Mouse (Mus musculus) MEL (cell line): Measurements from ENCODE around the gene Ctnnbl1. TPM values are rescaled to one million over a fixed set of nuclear protein-coding genes. Genes with fewer than 3 reads are reported as not detected.

Source experiments
- DNase-seq: peaks from one replicate; pipeline ENCODE4 v3.0.0; 2011; ENCODE audit warnings: low read depth, low spot score
- H3K27ac ChIP-seq: 2 replicates; pipeline ENCODE4 v1.5.1; 2012; ENCODE audit warnings: low read depth, mild to moderate bottlenecking, control low read depth, low read length, moderate library complexity; ENCODE audit not compliant: control insufficient read depth
- H3K27me3 ChIP-seq, 2 experiments: fragments of 150-350 bp in 1 of 2; sonication (generic) in 1 of 2; 2 replicates each; pipeline ENCODE4 v1.6.1; 2012; ENCODE audit warnings: low read length in 2 of 2, mild to moderate bottlenecking in 2 of 2, improper control_type of control experiment in 1 of 2, moderate library complexity in 1 of 2; ENCODE audit not compliant: insufficient read depth in 2 of 2, control insufficient read depth in 1 of 2
- H3K36me3 ChIP-seq, 2 experiments: 2 replicates each; pipeline ENCODE4 v1.6.1; 2012 to 2014; ENCODE audit warnings: low read length in 2 of 2, improper control_type of control experiment in 1 of 2, inconsistent platforms in 1 of 2, mild to moderate bottlenecking in 1 of 2; ENCODE audit not compliant: insufficient read depth in 2 of 2, control insufficient read depth in 1 of 2
- H3K4me1 ChIP-seq, 2 experiments: fragments of 150-350 bp in 1 of 2; sonication (generic) in 1 of 2; 2 replicates each; pipeline ENCODE4 v1.6.1; 2012; ENCODE audit warnings: low read length in 2 of 2, improper control_type of control experiment in 1 of 2, mild to moderate bottlenecking in 1 of 2; ENCODE audit not compliant: insufficient read depth in 2 of 2, control insufficient read depth in 1 of 2
- H3K4me3 ChIP-seq, 2 experiments: fragments of 150-350 bp in 1 of 2; sonication (generic) in 1 of 2; 2 replicates each; pipeline ENCODE4 v1.5.1; 2012; ENCODE audit warnings: low read depth in 2 of 2, low read length in 2 of 2, mild to moderate bottlenecking in 2 of 2, moderate library complexity in 2 of 2, control low read depth in 1 of 2, improper control_type of control experiment in 1 of 2; ENCODE audit not compliant: control insufficient read depth in 1 of 2, insufficient read depth in 1 of 2
- H3K79me2 ChIP-seq: 2 replicates; pipeline ENCODE4 v1.6.1; 2012; ENCODE audit warnings: mild to moderate bottlenecking, low read length, moderate library complexity; ENCODE audit not compliant: control insufficient read depth, poor library complexity, insufficient read depth
- H3K9ac ChIP-seq: 2 replicates; pipeline ENCODE4 v1.6.1; 2012; ENCODE audit warnings: low read depth, mild to moderate bottlenecking, control low read depth, low read length, moderate library complexity; ENCODE audit not compliant: control insufficient read depth, poor library complexity, severe bottlenecking
- H3K9me3 ChIP-seq: fragments of 150-350 bp; sonication (generic); replicated peaks from 2 replicates; pipeline ENCODE4 v1.6.1; 2012; ENCODE audit warnings: mild to moderate bottlenecking, low read length, improper control_type of control experiment, moderate library complexity; ENCODE audit not compliant: insufficient read depth
- BHLHE40 ChIP-seq: IDR thresholded peaks from 2 replicates; pipeline ENCODE4 v1.6.1; 2012; ENCODE audit warnings: low read depth, mild to moderate bottlenecking, inconsistent platforms, low read length, improper control_type of control experiment, borderline replicate concordance
- CHD1 ChIP-seq: IDR thresholded peaks from 2 replicates; pipeline ENCODE4 v1.6.1; 2012; ENCODE audit warnings: low read depth, mild to moderate bottlenecking, inconsistent platforms, low read length, improper control_type of control experiment
- CHD2 ChIP-seq: IDR thresholded peaks from 2 replicates; pipeline ENCODE4 v1.6.1; 2011; ENCODE audit warnings: low read length, improper control_type of control experiment
- CTCF ChIP-seq, 3 experiments: IDR thresholded peaks in 2 of 3; conservative IDR thresholded peaks in 1 of 3; 2 replicates each; pipeline ENCODE4 v1.5.1; 2011 to 2012; ENCODE audit warnings: low read length in 3 of 3, low read depth in 2 of 3, mild to moderate bottlenecking in 2 of 3, improper control_type of control experiment in 1 of 3, inconsistent platforms in 1 of 3, mixed read lengths in 1 of 3, moderate library complexity in 1 of 3; ENCODE audit not compliant: control insufficient read depth in 1 of 3, insufficient read depth in 1 of 3, poor library complexity in 1 of 3, severe bottlenecking in 1 of 3
- ELF1 ChIP-seq: IDR thresholded peaks from 2 replicates; pipeline ENCODE4 v1.6.1; 2014; ENCODE audit warnings: low read depth, mild to moderate bottlenecking, inconsistent platforms, low read length, improper control_type of control experiment, moderate library complexity
- EP300 ChIP-seq, 2 experiments: IDR thresholded peaks; 2 replicates each; pipeline ENCODE4 v1.6.1; 2011; ENCODE audit warnings: improper control_type of control experiment in 2 of 2, low read length in 2 of 2, low read depth in 1 of 2, mild to moderate bottlenecking in 1 of 2
- ETS1 ChIP-seq: IDR thresholded peaks from 2 replicates; pipeline ENCODE4 v1.6.1; 2012; ENCODE audit warnings: low read depth, mild to moderate bottlenecking, inconsistent platforms, low read length, improper control_type of control experiment, moderate library complexity
- GATA1 ChIP-seq: IDR thresholded peaks from 2 replicates; pipeline ENCODE4 v1.6.1; 2011; ENCODE audit warnings: low read depth, low read length, improper control_type of control experiment
- HCFC1 ChIP-seq: IDR thresholded peaks from 2 replicates; pipeline ENCODE4 v1.6.1; 2012; ENCODE audit warnings: low read depth, mild to moderate bottlenecking, inconsistent platforms, low read length, improper control_type of control experiment, moderate library complexity
- MAX ChIP-seq: IDR thresholded peaks from 2 replicates; pipeline ENCODE4 v1.6.1; 2011; ENCODE audit warnings: low read length, improper control_type of control experiment
- MAZ ChIP-seq: IDR thresholded peaks from 2 replicates; pipeline ENCODE4 v1.6.1; 2012; ENCODE audit warnings: low read depth, mild to moderate bottlenecking, inconsistent platforms, low read length, improper control_type of control experiment
- MXI1 ChIP-seq: IDR thresholded peaks from 2 replicates; pipeline ENCODE4 v1.6.1; 2011; ENCODE audit warnings: mild to moderate bottlenecking, low read depth, low read length, improper control_type of control experiment
- MYB ChIP-seq: IDR thresholded peaks from 2 replicates; pipeline ENCODE4 v1.6.1; 2011; ENCODE audit warnings: mild to moderate bottlenecking, low read depth, low read length, improper control_type of control experiment
- MYC ChIP-seq: IDR thresholded peaks from 2 replicates; pipeline ENCODE4 v1.6.1; 2011; ENCODE audit warnings: low read depth, mild to moderate bottlenecking, low read length, improper control_type of control experiment, moderate library complexity
- NRF1 ChIP-seq: IDR thresholded peaks from 2 replicates; pipeline ENCODE4 v1.6.1; 2014; ENCODE audit warnings: low read depth, mild to moderate bottlenecking, inconsistent platforms, low read length, improper control_type of control experiment, moderate library complexity; ENCODE audit not compliant: poor library complexity, insufficient read depth, severe bottlenecking
- POLR2AphosphoS2 ChIP-seq: IDR thresholded peaks from 2 replicates; pipeline ENCODE4 v1.6.1; 2011; ENCODE audit warnings: low read length, improper control_type of control experiment
- POLR2AphosphoS5 ChIP-seq: IDR thresholded peaks from 2 replicates; pipeline ENCODE4 v1.6.1; 2012; ENCODE audit warnings: low read depth, borderline replicate concordance, mild to moderate bottlenecking, inconsistent platforms, low read length, moderate library complexity, mixed read lengths
- RCOR1 ChIP-seq: IDR thresholded peaks from 2 replicates; pipeline ENCODE4 v1.6.1; 2012; ENCODE audit warnings: low read depth, mild to moderate bottlenecking, inconsistent platforms, low read length, improper control_type of control experiment
- SIN3A ChIP-seq: IDR thresholded peaks from 2 replicates; pipeline ENCODE4 v1.6.1; 2012; ENCODE audit warnings: low read length, improper control_type of control experiment, inconsistent platforms
- TAL1 ChIP-seq: IDR thresholded peaks from 2 replicates; pipeline ENCODE4 v1.6.1; 2012; ENCODE audit warnings: mild to moderate bottlenecking, inconsistent platforms, low read length, moderate library complexity, mixed read lengths
- TBP ChIP-seq: IDR thresholded peaks from 2 replicates; pipeline ENCODE4 v1.8.0; 2011; ENCODE audit warnings: low read depth, low read length, improper control_type of control experiment
- TCF12 ChIP-seq: IDR thresholded peaks from 2 replicates; pipeline ENCODE4 v1.6.1; 2014; ENCODE audit warnings: low read depth, mild to moderate bottlenecking, inconsistent platforms, low read length, improper control_type of control experiment, moderate library complexity
- UBTF ChIP-seq: IDR thresholded peaks from 2 replicates; pipeline ENCODE4 v1.6.1; 2012; ENCODE audit warnings: low read depth, mild to moderate bottlenecking, inconsistent platforms, low read length, improper control_type of control experiment, moderate library complexity, borderline replicate concordance; ENCODE audit not compliant: insufficient read depth
- USF1 ChIP-seq: IDR thresholded peaks from 2 replicates; pipeline ENCODE4 v1.6.1; 2014; ENCODE audit warnings: low read depth, mild to moderate bottlenecking, inconsistent platforms, low read length, improper control_type of control experiment, moderate library complexity
- USF2 ChIP-seq, 2 experiments: IDR thresholded peaks; 2 replicates each; pipeline ENCODE4 v1.6.1; 2011 to 2012; ENCODE audit warnings: improper control_type of control experiment in 2 of 2, low read length in 2 of 2, borderline replicate concordance in 1 of 2, inconsistent platforms in 1 of 2, low read depth in 1 of 2, mild to moderate bottlenecking in 1 of 2; ENCODE audit not compliant: insufficient read depth in 1 of 2
- ZMIZ1 ChIP-seq: IDR thresholded peaks from 2 replicates; pipeline ENCODE4 v1.6.1; 2012; ENCODE audit warnings: low read depth, mild to moderate bottlenecking, inconsistent platforms, low read length, improper control_type of control experiment, moderate library complexity
- ZNF384 ChIP-seq: IDR thresholded peaks from 2 replicates; pipeline ENCODE4 v1.6.1; 2012; ENCODE audit warnings: low read depth, mild to moderate bottlenecking, inconsistent platforms, low read length, improper control_type of control experiment
- polyA plus RNA-seq, 2 experiments: library from polyadenylated mRNA; stranded (reverse) in 1 of 2; unstranded in 1 of 2; fragments of >175 nt in 1 of 2; fragments of >200 nt in 1 of 2; gene quantifications; 2 replicates each; pipeline versions ENCODE4 v1.2.1 to v1.2.4; 2012; ENCODE audit warnings: low replicate concordance in 2 of 2, low read depth in 1 of 2; ENCODE audit not compliant: insufficient read length in 2 of 2, insufficient read depth in 1 of 2, missing spikeins in 1 of 2
- total RNA-seq: library from RNA; depleted of rRNA; stranded (reverse); fragments of 300-350 nt; gene quantifications from 2 replicates; pipeline ENCODE4 v1.2.3, GENCODE M21; 2012

Gene Ctnnbl1
- total and polyA plus RNA-seq, 3 experiments = 60.7 to 61.7 TPM; not detected in 1

DNA sequence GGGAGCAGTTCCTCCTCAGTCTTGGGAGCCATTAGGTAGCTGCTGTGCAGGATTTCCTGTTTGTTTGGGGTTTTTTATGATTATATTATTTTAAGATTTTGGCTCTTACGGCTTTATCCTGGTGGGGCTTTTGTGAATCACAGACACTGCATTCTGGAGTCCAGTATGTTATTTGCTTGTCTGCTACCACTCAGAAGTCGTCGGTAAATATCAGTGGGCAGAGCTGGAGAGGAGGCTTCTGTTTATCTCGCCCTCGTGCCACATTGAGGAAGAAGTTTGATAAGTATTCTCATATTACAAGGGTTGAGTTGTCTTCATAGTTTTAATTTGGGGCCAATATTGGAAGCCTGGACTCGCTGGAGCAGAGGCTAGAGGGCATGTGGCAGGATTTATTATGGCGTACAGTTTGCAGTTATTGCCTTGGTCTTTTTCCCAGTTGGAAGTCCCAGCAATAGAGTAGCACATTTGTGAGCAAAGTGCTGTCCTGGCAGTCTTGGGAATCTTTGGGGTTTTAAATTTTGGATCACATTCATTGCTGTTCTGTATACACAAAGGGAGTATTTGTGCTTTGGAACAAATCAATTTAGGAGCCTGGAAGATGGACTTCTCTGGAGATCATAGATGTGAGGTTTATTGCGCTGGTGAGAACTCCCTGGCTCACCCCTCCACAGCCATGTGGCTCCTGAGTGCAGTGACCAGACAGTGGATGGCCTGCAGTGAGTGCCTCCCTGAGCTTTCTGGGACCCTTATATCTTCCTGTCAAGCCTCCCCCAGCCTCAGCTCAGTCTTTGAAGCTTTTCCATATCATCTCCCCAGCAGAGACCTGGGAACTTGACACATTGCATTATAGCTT lies 64.5 kb downstream of the Ctnnbl1 start:
- Histone ChIP-seq H3K4me3 (no peak overlapping the region), H3K9me3 (no peaks in the 10 kb centered on the region), H3K9ac (no peak overlapping the region), H3K27me3 (no peaks in the 10 kb centered on the region), H3K79me2 (no peaks in the 10 kb centered on the region), H3K4me1 (peaks cover 17 to 38% of the 10 kb centered on the region in 2 experiments), H3K36me3 (peaks cover 0 to 25% of the 10 kb centered on the region in 2 experiments; a peak in 2 of 4 replicates), H3K27ac (no peak overlapping the region)
- peak; percentile 54 for DNase-seq
- peak; percentile 50 for TF ChIP-seq ETS1
- TF ChIP-seq GATA1 = peak; percentile 84
- TF ChIP-seq USF1 = peak; percentile 12; the same call in 1 of the 2 replicates
- TF ChIP-seq TAL1 = peak; percentile 8; the same call in 1 of the 2 replicates
- peak; percentile 97 for TF ChIP-seq BHLHE40
- TF ChIP-seq RCOR1 = peak; percentile 75
- TF ChIP-seq MXI1 = peak; percentile 58; the same call in 1 of the 2 replicates
- peak; percentile 50; the same call in 1 of the 2 replicates for TF ChIP-seq MYC
- peak; percentile 72 for TF ChIP-seq MAX
- no peak for TF ChIP-seq USF2 (IDR thresholded peaks at IDR 0.05; ENCODE audit: borderline replicate concordance in 1 of 2, insufficient read depth in 1 of 2, low read depth in 1 of 2, low read length in 2 of 2)
- no peak for TF ChIP-seq ELF1
- TF ChIP-seq TCF12 = peak; percentile 72
- TF ChIP-seq CHD1 = no peak
- peak; percentile 70 for TF ChIP-seq SIN3A
- TF ChIP-seq CTCF (IDR thresholded peaks at IDR 0.05 in 2 of 3, conservative IDR thresholded peaks at IDR 0.05 in 1 of 3; ENCODE audit: control insufficient read depth in 1 of 3, insufficient read depth in 1 of 3, low read depth in 2 of 3, low read length in 3 of 3, poor library complexity in 1 of 3, severe bottlenecking in 1 of 3) = no peak
- TF ChIP-seq ZNF384 = no peak
- no peak for TF ChIP-seq UBTF
- TF ChIP-seq EP300 (IDR thresholded peaks at IDR 0.05; ENCODE audit: low read depth in 1 of 2, low read length in 2 of 2) = peak; percentile 73
- no peak for TF ChIP-seq TBP

GRCm38 (mm10) chr2:157802666-157803065 lies 65.5 kb downstream of the Ctnnbl1 start:
- peaks cover 17 to 38% of the 10 kb centered on the region in 2 experiments for H3K4me1 ChIP-seq
- TF ChIP-seq MYB = no peak
- TF ChIP-seq CHD2 = no peak
- no peak for TF ChIP-seq NRF1
- no peak for TF ChIP-seq CHD1
- no peak for TF ChIP-seq ZMIZ1
- TF ChIP-seq TBP = no peak
- no peak for TF ChIP-seq MAZ
- TF ChIP-seq MXI1 = no peak
- no peak for TF ChIP-seq ZNF384
- no peak for TF ChIP-seq POLR2AphosphoS5
- no peak for TF ChIP-seq BHLHE40
- no peak for TF ChIP-seq POLR2AphosphoS2
- no peak for TF ChIP-seq HCFC1
- no peaks in the 10 kb centered on the region for H3K9me3 ChIP-seq
- H3K36me3 ChIP-seq = peaks cover 0 to 25% of the 10 kb centered on the region in 2 experiments; a peak in 2 of 4 replicates
- H3K4me3 ChIP-seq = no peak overlapping the region
- no peaks in the 10 kb centered on the region for H3K27me3 ChIP-seq
- no peak overlapping the region for H3K27ac ChIP-seq
- no peak overlapping the region for H3K9ac ChIP-seq
- H3K79me2 ChIP-seq = no peaks in the 10 kb centered on the region
- DNase-seq = peak; percentile 7
